Mouse (Mus musculus): ENCODE measurements around the gene Mum1l1. TPM values are rescaled to one million over a fixed set of nuclear protein-coding genes. Genes with fewer than 3 reads are reported as not detected.

Mum1l1 gene
- polyA plus RNA-seq, 1 experiment, result 0.42 TPM

GRCm38 (mm10) chrX:139216991-139217593, 7.2 kb downstream of the Mum1l1 start:
- whole genome bisulfite sequencing, result 22% methylated on average over 22 of the region's 22 CpGs
- H3K27ac ChIP-seq (ENCODE audit: insufficient read depth, low read depth, low read length), result no peak overlapping the region
- no peak overlapping the region for H3K4me3 ChIP-seq (ENCODE audit: low read depth, low read length)
- no peaks in the 10 kb centered on the region for H3K4me1 ChIP-seq (ENCODE audit: control insufficient read depth, insufficient read depth, insufficient read length, low read length)
- TF ChIP-seq POLR2A (IDR thresholded peaks at IDR 0.05; ENCODE audit: low read depth, low read length) (no peak), CTCF (IDR thresholded peaks at IDR 0.05; ENCODE audit: extremely low read depth, insufficient read length, insufficient replicate concordance, low read depth, low read length) (no peak)
- H3K27me3 ChIP-seq (ENCODE audit: control insufficient read depth, insufficient read depth, low read length), result no peaks in the 10 kb centered on the region
- H3K36me3 ChIP-seq (ENCODE audit: control insufficient read depth, insufficient read depth, low read length), result no peaks in the 10 kb centered on the region

GRCm38 (mm10) chrX:139217776-139218175, 7.9 kb downstream of the Mum1l1 start:
- WGBS, result 75% methylated on average over 10 of the region's 10 CpGs
- Histone ChIP-seq H3K27me3 (ENCODE audit: control insufficient read depth, insufficient read depth, low read length) (no peaks in the 10 kb centered on the region), H3K4me3 (ENCODE audit: low read depth, low read length) (no peak overlapping the region), H3K4me1 (ENCODE audit: control insufficient read depth, insufficient read depth, insufficient read length, low read length) (no peaks in the 10 kb centered on the region), H3K27ac (ENCODE audit: insufficient read depth, low read depth, low read length) (no peak overlapping the region), H3K36me3 (ENCODE audit: control insufficient read depth, insufficient read depth, low read length) (no peaks in the 10 kb centered on the region)
- TF ChIP-seq CTCF (IDR thresholded peaks at IDR 0.05; ENCODE audit: extremely low read depth, insufficient read length, insufficient replicate concordance, low read depth, low read length) (no peak), POLR2A (IDR thresholded peaks at IDR 0.05; ENCODE audit: low read depth, low read length) (no peak)

DNA sequence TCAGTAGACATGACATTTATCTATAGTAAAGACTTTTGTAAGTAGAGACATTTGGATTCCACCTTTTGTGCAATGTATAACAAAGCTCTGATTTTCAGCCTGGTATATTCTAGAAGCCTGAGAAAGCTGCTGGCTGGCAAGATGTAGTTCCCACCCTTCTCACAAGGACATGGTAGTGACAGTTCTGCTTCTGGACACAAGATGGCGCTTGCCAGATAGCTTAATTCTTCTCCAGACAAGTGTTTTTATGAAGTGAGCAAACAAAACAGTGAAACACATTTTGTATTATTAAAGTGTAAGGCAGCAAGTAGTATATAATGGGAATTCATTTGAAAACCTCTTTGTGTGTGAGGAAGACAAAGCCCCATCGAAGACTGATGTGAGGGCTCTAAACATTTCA, 9.2 kb downstream of the Mum1l1 start:
- Histone ChIP-seq H3K4me1 (ENCODE audit: control insufficient read depth, insufficient read depth, insufficient read length, low read length) (no peaks in the 10 kb centered on the region), H3K36me3 (ENCODE audit: control insufficient read depth, insufficient read depth, low read length) (no peaks in the 10 kb centered on the region), H3K27ac (ENCODE audit: insufficient read depth, low read depth, low read length) (no peak overlapping the region), H3K27me3 (ENCODE audit: control insufficient read depth, insufficient read depth, low read length) (no peaks in the 10 kb centered on the region), H3K4me3 (ENCODE audit: low read depth, low read length) (no peak overlapping the region)
- TF ChIP-seq POLR2A (IDR thresholded peaks at IDR 0.05; ENCODE audit: low read depth, low read length) (no peak), CTCF (IDR thresholded peaks at IDR 0.05; ENCODE audit: extremely low read depth, insufficient read length, insufficient replicate concordance, low read depth, low read length) (no peak)
- 41% methylated on average over 2 of the region's 2 CpGs for WGBS

DNA sequence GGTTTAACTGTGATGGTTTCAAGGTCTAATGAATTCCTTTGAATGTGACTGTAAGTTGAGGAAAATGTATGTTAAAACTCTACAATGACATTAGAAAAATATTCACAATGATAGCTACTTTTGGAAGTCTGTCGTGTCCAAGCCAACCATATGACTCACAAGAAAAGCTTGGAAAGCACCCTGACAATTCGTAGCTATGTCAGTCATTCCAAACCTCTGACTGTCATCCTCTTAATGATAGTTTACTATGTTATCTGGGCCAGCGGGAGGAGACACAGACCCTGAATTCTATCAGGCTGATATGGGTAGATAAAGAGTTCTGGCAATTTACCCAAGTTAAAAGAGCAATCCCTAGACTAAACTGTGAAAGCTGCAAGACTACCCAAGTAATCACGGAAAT, 11.0 kb downstream of the Mum1l1 start:
- Histone ChIP-seq H3K4me1 (ENCODE audit: control insufficient read depth, insufficient read depth, insufficient read length, low read length) (no peaks in the 10 kb centered on the region), H3K27me3 (ENCODE audit: control insufficient read depth, insufficient read depth, low read length) (no peaks in the 10 kb centered on the region), H3K36me3 (ENCODE audit: control insufficient read depth, insufficient read depth, low read length) (no peaks in the 10 kb centered on the region), H3K27ac (ENCODE audit: insufficient read depth, low read depth, low read length) (no peak overlapping the region), H3K4me3 (ENCODE audit: low read depth, low read length) (no peak overlapping the region)
- WGBS, result 48% methylated on average over 4 of the region's 4 CpGs
- TF ChIP-seq CTCF (IDR thresholded peaks at IDR 0.05; ENCODE audit: extremely low read depth, insufficient read length, insufficient replicate concordance, low read depth, low read length) (no peak), POLR2A (IDR thresholded peaks at IDR 0.05; ENCODE audit: low read depth, low read length) (no peak)

- 64% methylated on average over 3 of the region's 3 CpGs for WGBS
- no peak overlapping the region for H3K4me3 ChIP-seq (ENCODE audit: low read depth, low read length)
- no peaks in the 10 kb centered on the region for H3K4me1 ChIP-seq (ENCODE audit: control insufficient read depth, insufficient read depth, insufficient read length, low read length)
- no peak overlapping the region for H3K27ac ChIP-seq (ENCODE audit: insufficient read depth, low read depth, low read length)
- TF ChIP-seq POLR2A (IDR thresholded peaks at IDR 0.05; ENCODE audit: low read depth, low read length) (no peak), CTCF (IDR thresholded peaks at IDR 0.05; ENCODE audit: extremely low read depth, insufficient read length, insufficient replicate concordance, low read depth, low read length) (no peak)
- no peaks in the 10 kb centered on the region for H3K27me3 ChIP-seq (ENCODE audit: control insufficient read depth, insufficient read depth, low read length)
- H3K36me3 ChIP-seq (ENCODE audit: control insufficient read depth, insufficient read depth, low read length), result no peaks in the 10 kb centered on the region
Observed at GRCm38 (mm10) chrX:139221893-139222292, 12.1 kb downstream of the Mum1l1 start.

DNA sequence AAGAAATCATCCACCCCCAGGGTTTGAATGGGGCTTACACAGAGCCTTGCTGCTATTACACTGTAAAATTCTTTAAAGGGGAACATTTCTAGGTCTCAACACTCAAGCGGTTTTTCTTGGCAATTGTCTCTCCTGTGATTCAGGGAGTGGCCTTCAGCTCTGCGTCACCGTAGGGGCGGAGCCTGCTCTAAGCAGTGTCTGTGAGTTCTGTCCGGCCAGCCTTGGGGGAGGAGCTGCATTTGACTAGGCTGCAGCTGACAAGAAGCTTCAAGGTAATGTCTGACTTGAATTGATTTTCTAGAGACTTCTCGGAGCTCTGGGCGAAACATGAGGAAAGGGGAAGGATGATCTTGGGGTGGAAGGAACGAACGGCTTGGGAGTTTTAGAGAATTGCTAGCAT, 21.3 kb downstream of the Mum1l1 start:
- Histone ChIP-seq H3K4me3 (ENCODE audit: low read depth, low read length) (no peak overlapping the region), H3K27me3 (ENCODE audit: control insufficient read depth, insufficient read depth, low read length) (no peaks in the 10 kb centered on the region), H3K27ac (ENCODE audit: insufficient read depth, low read depth, low read length) (no peak overlapping the region), H3K36me3 (ENCODE audit: control insufficient read depth, insufficient read depth, low read length) (no peaks in the 10 kb centered on the region), H3K4me1 (ENCODE audit: control insufficient read depth, insufficient read depth, insufficient read length, low read length) (no peaks in the 10 kb centered on the region)
- TF ChIP-seq POLR2A (IDR thresholded peaks at IDR 0.05; ENCODE audit: low read depth, low read length) (no peak), CTCF (IDR thresholded peaks at IDR 0.05; ENCODE audit: extremely low read depth, insufficient read length, insufficient replicate concordance, low read depth, low read length) (no peak)
- WGBS, result 20% methylated on average over 9 of the region's 9 CpGs

DNA sequence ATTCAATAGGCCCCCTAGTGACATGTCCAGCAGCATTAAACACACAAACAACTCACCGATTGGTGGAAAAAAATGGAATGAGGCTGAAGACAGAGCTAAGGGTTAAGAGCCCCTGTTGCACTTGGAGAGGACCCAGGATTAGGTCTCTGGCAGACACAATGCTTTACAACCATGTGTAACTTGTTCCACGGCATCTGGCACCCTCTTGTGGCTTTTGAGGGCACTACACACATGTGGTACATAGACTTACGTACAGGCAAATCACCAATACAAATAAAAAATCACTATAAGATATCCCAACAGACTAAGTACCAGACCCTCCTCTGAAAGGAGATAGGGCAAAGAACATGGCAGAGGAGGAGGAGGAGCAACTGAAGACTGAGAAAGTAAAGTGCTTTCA, 37.5 kb downstream of the Mum1l1 start:
- H3K27me3 ChIP-seq (ENCODE audit: control insufficient read depth, insufficient read depth, low read length), result no peaks in the 10 kb centered on the region
- TF ChIP-seq CTCF (IDR thresholded peaks at IDR 0.05; ENCODE audit: extremely low read depth, insufficient read length, insufficient replicate concordance, low read depth, low read length), result no peak
- no peak for TF ChIP-seq POLR2A (IDR thresholded peaks at IDR 0.05; ENCODE audit: low read depth, low read length)
- WGBS, result 75% methylated on average over 3 of the region's 3 CpGs

More for the DNA sequence above, 37.5 kb downstream of the Mum1l1 start:
- Histone ChIP-seq H3K4me1 (ENCODE audit: control insufficient read depth, insufficient read depth, insufficient read length, low read length) (no peaks in the 10 kb centered on the region), H3K27ac (ENCODE audit: insufficient read depth, low read depth, low read length) (no peak overlapping the region), H3K4me3 (ENCODE audit: low read depth, low read length) (no peak overlapping the region), H3K36me3 (ENCODE audit: control insufficient read depth, insufficient read depth, low read length) (no peaks in the 10 kb centered on the region)
